Mouse (Mus musculus): ENCODE measurements at regions not wholly inside any gene's neighbourhood (a gene's known extent, or its start where the extent isn't known, plus 50 kb on each side); places are given as distances from the start of the nearest gene placed in this dataset. TPM values are rescaled to one million over a fixed set of nuclear protein-coding genes. Genes with fewer than 3 reads are reported as not detected.

GRCm38 (mm10) chrX:166886417-166886816 lies 300.9 kb upstream of the Egfl6 start:
- no peak overlapping the region for H3K9ac ChIP-seq (replicated peaks)
- H3K9me3 ChIP-seq (replicated peaks) = no peaks in the 10 kb centered on the region
- no peaks in the 10 kb centered on the region for H3K36me3 ChIP-seq
- no peak overlapping the region for H3K27ac ChIP-seq (replicated peaks)
- H3K4me3 ChIP-seq (replicated peaks) = no peak overlapping the region
- 0 out of 2 replicates have a peak, but pooled peaks cover 7% of the 10 kb centered on the region for H3K27me3 ChIP-seq (replicated peaks)
- H3K4me1 ChIP-seq = no peaks in the 10 kb centered on the region
- ATAC-seq (ENCODE audit: low FRiP score) = no peak
- no peak overlapping the region for H3K4me2 ChIP-seq

DNA sequence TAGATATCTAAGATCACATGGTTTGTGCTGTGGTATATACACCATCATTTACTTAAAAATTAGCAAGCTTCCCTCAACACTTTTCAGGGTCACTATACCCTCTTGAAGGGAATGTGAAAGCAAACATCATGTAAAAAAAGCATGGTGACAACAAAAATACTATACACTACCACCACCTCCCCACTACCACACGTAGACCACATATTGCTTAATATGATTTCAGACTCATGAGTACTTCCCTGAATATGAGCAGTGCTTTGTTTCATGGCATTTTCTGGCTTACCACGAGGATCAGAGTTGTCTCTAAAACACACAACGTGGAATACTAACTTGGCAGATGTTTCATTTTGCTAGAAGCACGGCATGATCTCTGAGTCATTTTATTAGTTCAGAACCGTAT lies 284.0 kb upstream of the Egfl6 start:
- Histone ChIP-seq H3K9me3 (replicated peaks) (no peaks in the 10 kb centered on the region), H3K27me3 (replicated peaks) (0 out of 2 replicates have a peak, but pooled peaks cover 2% of the 10 kb centered on the region), H3K4me3 (replicated peaks) (no peak overlapping the region), H3K27ac (replicated peaks) (no peak overlapping the region), H3K9ac (replicated peaks) (no peak overlapping the region), H3K36me3 (no peaks in the 10 kb centered on the region), H3K4me1 (no peaks in the 10 kb centered on the region), H3K4me2 (no peak overlapping the region)
- 87% methylated on average over 5 of the region's 5 CpGs for WGBS
- ATAC-seq (ENCODE audit: low FRiP score) = no peak

- ATAC-seq (ENCODE audit: low FRiP score) = no peak
- Histone ChIP-seq H3K27ac (replicated peaks) (no peak overlapping the region), H3K4me3 (replicated peaks) (no peak overlapping the region), H3K36me3 (no peaks in the 10 kb centered on the region), H3K4me1 (no peaks in the 10 kb centered on the region), H3K4me2 (no peak overlapping the region), H3K9me3 (replicated peaks) (no peaks in the 10 kb centered on the region), H3K27me3 (replicated peaks) (0 out of 2 replicates have a peak, but pooled peaks cover 2% of the 10 kb centered on the region), H3K9ac (replicated peaks) (no peak overlapping the region)
- WGBS = 78% methylated on average over 2 of the region's 2 CpGs
These were observed 282.2 kb upstream of the Egfl6 start for GRCm38 (mm10) chrX:166867692-166868091.

Small RNAs in the stretch of these regions (microRNA-seq; reads per million reads assigned to microRNA genes)
- gene Gm22368 (not detected), gene Gm44376 (not detected)
